Mouse (Mus musculus) ES-CJ7 (cell line): ENCODE data around the gene Ctr9.

Source experiments
- DNase-seq: peaks from one replicate; pipeline ENCODE4 v3.0.0; 2011; ENCODE audit warnings: low read depth, low spot score

Ctr9 gene

GRCm38 (mm10) chr7:111095169-111095568 is 66.4 kb downstream of the Ctr9 start:
- DNase-seq: no peak

- DNase-seq: no peak
Measured at GRCm38 (mm10) chr7:111098196-111098595, 69.4 kb downstream of the Ctr9 start.
